ENCODE assay signal across 8 mouse cellular contexts in genomic region chr11:79994271-79994988, GRCm38 (mm10). TPM values are rescaled to one million over a fixed set of nuclear protein-coding genes. Genes with fewer than 3 reads are reported as not detected.
DNase-seq lines count a peak whose midpoint lies in the region; ATAC-seq and TF ChIP-seq lines count a peak whose summit lies in the region.

No protein-coding gene starts in this region.

- no peaks in the 10 kb centered on the region for H3K27me3 ChIP-seq in kidney, embryonic 15.5 days
- no peaks in the 10 kb centered on the region for H3K27me3 ChIP-seq in hindbrain, embryonic 16.5 days (replicated peaks; ENCODE audit: control insufficient read depth, insufficient read depth, low read length)
- no peaks in the 10 kb centered on the region for H3K27me3 ChIP-seq in midbrain, embryonic 16.5 days (ENCODE audit: control insufficient read depth, insufficient read depth, low read depth, low read length)

- H3K9me3 ChIP-seq in kidney, embryonic 15.5 days (replicated peaks), result no peaks in the 10 kb centered on the region
- no peaks in the 10 kb centered on the region for H3K9me3 ChIP-seq in hindbrain, embryonic 16.5 days (ENCODE audit: control insufficient read depth, low read length)
- no peaks in the 10 kb centered on the region for H3K9me3 ChIP-seq in midbrain, embryonic 16.5 days (replicated peaks; ENCODE audit: control insufficient read depth, low read length, poor library complexity, severe bottlenecking)

- H3K9ac ChIP-seq in kidney, embryonic 15.5 days, result peak overlapping the region; percentile 92
- H3K9ac ChIP-seq in hindbrain, embryonic 16.5 days (ENCODE audit: low read depth, low read length), result peak overlapping the region; percentile 90
- no peak overlapping the region for H3K9ac ChIP-seq in midbrain, embryonic 16.5 days (ENCODE audit: low read depth, low read length)

- peak overlapping the region; percentile 72 for H3K4me2 ChIP-seq in kidney, embryonic 15.5 days
- H3K4me2 ChIP-seq in hindbrain, embryonic 16.5 days (ENCODE audit: low read length), result peak overlapping the region; percentile 80
- peak overlapping the region; percentile 86 for H3K4me2 ChIP-seq in midbrain, embryonic 16.5 days (ENCODE audit: low read length)

- no peak for DNase-seq in kidney, adult 8-10 months
- DNase-seq in brain, embryonic 14.5 days (ENCODE audit: low read depth), result peak; percentile 15
- no peak for DNase-seq in adrenal gland, postnatal 4 days (ENCODE audit: low spot score in 2 of 2)
- no peak for DNase-seq in layer of hippocampus, postnatal 14 days (ENCODE audit: low spot score in 2 of 2)
- DNase-seq in left cerebral cortex, adult 9 months (ENCODE audit: low spot score in 2 of 2), result no peak

- H3K4me1 ChIP-seq in kidney, embryonic 15.5 days, result 0 out of 2 replicates have a peak, but pooled peaks cover 7% of the 10 kb centered on the region
- H3K4me1 ChIP-seq in hindbrain, embryonic 16.5 days (ENCODE audit: control insufficient read depth, insufficient read depth, low read depth, low read length), result no peaks in the 10 kb centered on the region; the same call in 1 of the 2 replicates
- peaks cover 3% of the 10 kb centered on the region for H3K4me1 ChIP-seq in midbrain, embryonic 16.5 days (ENCODE audit: control insufficient read depth, insufficient read depth, low read length)

- WGBS in kidney, embryonic 15.5 days, result 6% methylated on average over 7 of the region's 7 CpGs
- WGBS in hindbrain, embryonic 16.5 days, result 5% methylated on average over 7 of the region's 7 CpGs
- WGBS in midbrain, embryonic 16.5 days, result 3% methylated on average over 7 of the region's 7 CpGs

- no peak for TF ChIP-seq CTCF in brain, embryonic 14.5 days (IDR thresholded peaks at IDR 0.05; ENCODE audit: borderline replicate concordance, extremely low read depth, insufficient read depth, insufficient read length)

- peaks cover 27% of the 10 kb centered on the region for H3K36me3 ChIP-seq in kidney, embryonic 15.5 days
- no peaks in the 10 kb centered on the region for H3K36me3 ChIP-seq in hindbrain, embryonic 16.5 days (ENCODE audit: control insufficient read depth, insufficient read depth, low read length)
- no peaks in the 10 kb centered on the region for H3K36me3 ChIP-seq in midbrain, embryonic 16.5 days (ENCODE audit: control insufficient read depth, insufficient read depth, low read length)

- peak overlapping the region; percentile 99; the same call in 1 of the 2 replicates for H3K27ac ChIP-seq in kidney, embryonic 15.5 days
- H3K27ac ChIP-seq in hindbrain, embryonic 16.5 days (ENCODE audit: low read depth, low read length), result no peak overlapping the region
- H3K27ac ChIP-seq in midbrain, embryonic 16.5 days (ENCODE audit: low read length), result no peak overlapping the region

- peak overlapping the region; percentile 93 for H3K4me3 ChIP-seq in kidney, embryonic 15.5 days (replicated peaks)
- H3K4me3 ChIP-seq in hindbrain, embryonic 16.5 days (ENCODE audit: low read length), result peak overlapping the region; percentile 86
- peak overlapping the region; percentile 98 for H3K4me3 ChIP-seq in midbrain, embryonic 16.5 days (ENCODE audit: low read depth, low read length)

- no peak for TF ChIP-seq POLR2A in brain, embryonic 14.5 days (IDR thresholded peaks at IDR 0.05; ENCODE audit: borderline replicate concordance, extremely low read depth, insufficient read depth, insufficient read length, poor library complexity, severe bottlenecking)

- ATAC-seq in kidney, embryonic 15.5 days (replicated peaks; ENCODE audit: low FRiP score), result no peak
- no peak for ATAC-seq in hindbrain, embryonic 16.5 days
- ATAC-seq in midbrain, embryonic 16.5 days, result no peak

RNA-seq across cellular contexts. Expression of gene Suz12, which starts 1.5 kb away (rescaled TPM):
- 20.9 and 23.7 TPM in 2 replicates for polyA plus RNA-seq in kidney, embryonic 15.5 days (2015; fragmentation: Nextera tagmentation; extraction: Ambion mirVana)
- 33.2 and 33.7 TPM in 2 replicates for polyA plus RNA-seq in brain, embryonic 14.5 days (2012; rRNA removed)
- 9.3 and 9.9 TPM in 2 replicates for polyA plus RNA-seq in hindbrain, embryonic 16.5 days (2015; fragmentation: Nextera tagmentation; extraction: Ambion mirVana)
- 11.7 and 13.2 TPM in 2 replicates for polyA plus RNA-seq in midbrain, embryonic 16.5 days (2015; fragmentation: Nextera tagmentation; extraction: Ambion mirVana)
- 10 to 100 TPM; 80.8 to 83.1 TPM for total RNA-seq in adrenal gland, postnatal 4 days (2021)
- total RNA-seq in layer of hippocampus, postnatal 14 days (2021), result 10 to 100 TPM; 31.4 to 34.5 TPM

RNA-seq across cellular contexts. Expression of gene Utp6, which starts 32.2 kb away (rescaled TPM):
- 50.3 and 55.6 TPM in 2 replicates for polyA plus RNA-seq in kidney, embryonic 15.5 days (2015; fragmentation: Nextera tagmentation; extraction: Ambion mirVana)
- polyA plus RNA-seq in brain, embryonic 14.5 days (2012; rRNA removed), result 22.5 and 27.6 TPM in 2 replicates
- 37.3 and 39.9 TPM in 2 replicates for polyA plus RNA-seq in hindbrain, embryonic 16.5 days (2015; fragmentation: Nextera tagmentation; extraction: Ambion mirVana)
- polyA plus RNA-seq in midbrain, embryonic 16.5 days (2015; fragmentation: Nextera tagmentation; extraction: Ambion mirVana), result 39.2 and 46.0 TPM in 2 replicates
- total RNA-seq in adrenal gland, postnatal 4 days (2021), result 10 to 100 TPM; 35.3 to 39.7 TPM
- 10 to 100 TPM; 35.9 to 36.3 TPM for total RNA-seq in layer of hippocampus, postnatal 14 days (2021)
